Mouse (Mus musculus): Measurements from ENCODE around the gene Klf12. TPM values are rescaled to one million over a fixed set of nuclear protein-coding genes. Genes with fewer than 3 reads are reported as not detected.

Gene Klf12
- polyA plus RNA-seq, 1 experiment: 20.9 TPM

- H3K4me1 ChIP-seq (ENCODE audit: control insufficient read depth, insufficient read depth, low read length): no peaks in the 10 kb centered on the region
- H3K4me3 ChIP-seq (replicated peaks; ENCODE audit: insufficient read depth, low read depth, low read length): no peak overlapping the region
- WGBS: 69% methylated on average over 6 of the region's 6 CpGs
- no peak for DNase-seq
- H3K27me3 ChIP-seq (ENCODE audit: control insufficient read depth, insufficient read depth, low read length): no peaks in the 10 kb centered on the region
- no peak overlapping the region for H3K27ac ChIP-seq (ENCODE audit: insufficient read depth, low read length)
- TF ChIP-seq CTCF (IDR thresholded peaks at IDR 0.05; ENCODE audit: borderline replicate concordance, insufficient read depth, low read depth, low read length): no peak
- TF ChIP-seq POLR2A (IDR thresholded peaks at IDR 0.05; ENCODE audit: borderline replicate concordance, insufficient read depth, low read length): no peak
These were observed 180.7 kb downstream of the Klf12 start for GRCm38 (mm10) chr14:100103818-100104217.

GRCm38 (mm10) chr14:100097208-100098189 is 187.0 kb downstream of the Klf12 start:
- WGBS: 84% methylated on average over 10 of the region's 10 CpGs
- Histone ChIP-seq H3K4me3 (replicated peaks; ENCODE audit: insufficient read depth, low read depth, low read length) (no peak overlapping the region), H3K27me3 (ENCODE audit: control insufficient read depth, insufficient read depth, low read length) (no peaks in the 10 kb centered on the region), H3K27ac (ENCODE audit: insufficient read depth, low read length) (no peak overlapping the region), H3K4me1 (ENCODE audit: control insufficient read depth, insufficient read depth, low read length) (no peaks in the 10 kb centered on the region; the same call in 1 of the 2 replicates)
- TF ChIP-seq CTCF (IDR thresholded peaks at IDR 0.05; ENCODE audit: borderline replicate concordance, insufficient read depth, low read depth, low read length) (no peak), POLR2A (IDR thresholded peaks at IDR 0.05; ENCODE audit: borderline replicate concordance, insufficient read depth, low read length) (no peak)
- no peak for DNase-seq

GRCm38 (mm10) chr14:100095730-100096129 is 188.7 kb downstream of the Klf12 start:
- TF ChIP-seq CTCF (IDR thresholded peaks at IDR 0.05; ENCODE audit: borderline replicate concordance, insufficient read depth, low read depth, low read length) (no peak), POLR2A (IDR thresholded peaks at IDR 0.05; ENCODE audit: borderline replicate concordance, insufficient read depth, low read length) (no peak)
- WGBS: 95% methylated on average over 3 of the region's 3 CpGs

GRCm38 (mm10) chr14:100090517-100090916 is 194.0 kb downstream of the Klf12 start:
- no peak for DNase-seq

More at GRCm38 (mm10) chr14:100095730-100096129, 188.7 kb downstream of the Klf12 start:
- no peak for DNase-seq
- Histone ChIP-seq H3K4me3 (replicated peaks; ENCODE audit: insufficient read depth, low read depth, low read length) (no peak overlapping the region), H3K27ac (ENCODE audit: insufficient read depth, low read length) (no peak overlapping the region), H3K4me1 (ENCODE audit: control insufficient read depth, insufficient read depth, low read length) (no peaks in the 10 kb centered on the region; the same call in 1 of the 2 replicates), H3K27me3 (ENCODE audit: control insufficient read depth, insufficient read depth, low read length) (no peaks in the 10 kb centered on the region)

DNA sequence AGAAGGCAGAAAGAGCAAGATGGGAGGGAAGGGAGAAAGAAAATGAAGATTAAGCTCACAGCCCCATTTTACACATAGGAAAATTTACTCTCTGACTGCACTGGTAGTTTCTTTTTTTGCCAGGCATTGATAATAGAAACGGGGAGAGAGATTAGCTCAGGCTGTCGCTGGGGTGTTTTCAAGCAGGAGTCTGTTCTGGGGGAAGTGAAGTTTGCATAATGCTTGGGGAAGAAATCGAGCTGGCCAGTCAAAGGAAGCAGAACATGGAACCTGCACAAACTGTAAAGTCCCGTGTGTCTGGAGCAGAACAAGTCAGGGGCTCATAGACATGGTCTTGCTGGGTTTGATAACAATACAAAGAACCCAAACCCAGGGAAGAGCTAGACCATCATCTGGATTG is 204.9 kb downstream of the Klf12 start:
- Histone ChIP-seq H3K27ac (ENCODE audit: insufficient read depth, low read length) (no peak overlapping the region), H3K4me1 (ENCODE audit: control insufficient read depth, insufficient read depth, low read length) (no peaks in the 10 kb centered on the region), H3K27me3 (ENCODE audit: control insufficient read depth, insufficient read depth, low read length) (no peaks in the 10 kb centered on the region; the same call in 1 of the 2 replicates), H3K4me3 (replicated peaks; ENCODE audit: insufficient read depth, low read depth, low read length) (no peak overlapping the region)
- no peak for DNase-seq
- 82% methylated on average over 4 of the region's 4 CpGs for WGBS
- TF ChIP-seq CTCF (IDR thresholded peaks at IDR 0.05; ENCODE audit: borderline replicate concordance, insufficient read depth, low read depth, low read length): no peak
- TF ChIP-seq POLR2A (IDR thresholded peaks at IDR 0.05; ENCODE audit: borderline replicate concordance, insufficient read depth, low read length): no peak

More at GRCm38 (mm10) chr14:100090517-100090916, 194.0 kb downstream of the Klf12 start:
- WGBS: 96% methylated on average over 1 of the region's 1 CpGs
- no peaks in the 10 kb centered on the region for H3K27me3 ChIP-seq (ENCODE audit: control insufficient read depth, insufficient read depth, low read length)
- TF ChIP-seq CTCF (IDR thresholded peaks at IDR 0.05; ENCODE audit: borderline replicate concordance, insufficient read depth, low read depth, low read length): peak; percentile 2; the same call in 1 of the 2 replicates
- no peak for TF ChIP-seq POLR2A (IDR thresholded peaks at IDR 0.05; ENCODE audit: borderline replicate concordance, insufficient read depth, low read length)
- H3K4me3 ChIP-seq (replicated peaks; ENCODE audit: insufficient read depth, low read depth, low read length): no peak overlapping the region
- no peak overlapping the region for H3K27ac ChIP-seq (ENCODE audit: insufficient read depth, low read length)
- no peaks in the 10 kb centered on the region; the same call in 1 of the 2 replicates for H3K4me1 ChIP-seq (ENCODE audit: control insufficient read depth, insufficient read depth, low read length)

DNA sequence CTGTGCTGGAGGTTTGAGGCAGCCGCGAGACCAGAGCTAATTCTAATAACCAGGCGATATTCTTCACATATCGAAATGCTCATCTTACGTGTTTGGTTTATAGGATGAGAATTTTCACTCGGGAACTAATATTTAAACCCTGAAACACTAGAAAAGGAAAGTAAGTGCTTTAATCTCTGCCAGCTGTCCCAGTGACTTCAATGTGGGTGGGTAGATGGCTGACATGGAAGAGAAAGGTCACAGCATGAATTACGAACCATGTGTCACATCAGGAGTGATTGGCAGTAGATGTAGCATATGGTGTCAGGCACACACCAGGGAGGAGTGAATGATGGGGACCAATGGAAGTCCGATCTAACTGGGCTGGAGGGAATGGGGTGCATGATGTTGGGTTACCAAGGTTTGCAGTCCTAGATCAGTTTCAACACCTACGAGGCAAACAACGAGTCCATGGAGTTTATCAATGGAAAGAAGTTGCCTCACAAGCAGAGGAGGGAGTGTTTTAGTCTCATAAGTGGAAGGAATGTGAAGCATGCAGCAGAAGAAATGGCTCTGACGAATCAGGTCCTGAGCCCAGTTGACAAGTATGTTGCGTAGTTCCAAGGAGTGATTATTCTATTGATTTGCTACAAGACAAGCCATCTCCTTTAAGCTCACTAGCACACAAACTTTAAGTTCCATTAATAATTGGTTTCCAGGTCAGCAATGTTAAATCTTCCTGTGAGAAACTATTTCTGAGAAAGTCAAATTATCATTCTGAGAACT is 211.9 kb downstream of the Klf12 start:
- TF ChIP-seq CTCF (IDR thresholded peaks at IDR 0.05; ENCODE audit: borderline replicate concordance, insufficient read depth, low read depth, low read length): no peak
- no peak for TF ChIP-seq POLR2A (IDR thresholded peaks at IDR 0.05; ENCODE audit: borderline replicate concordance, insufficient read depth, low read length)
- WGBS: 82% methylated on average over 12 of the region's 12 CpGs
- H3K27me3 ChIP-seq (ENCODE audit: control insufficient read depth, insufficient read depth, low read length): no peaks in the 10 kb centered on the region
- no peak overlapping the region for H3K27ac ChIP-seq (ENCODE audit: insufficient read depth, low read length)
- no peak overlapping the region for H3K4me3 ChIP-seq (replicated peaks; ENCODE audit: insufficient read depth, low read depth, low read length)
- no peak for DNase-seq
- H3K4me1 ChIP-seq (ENCODE audit: control insufficient read depth, insufficient read depth, low read length): no peaks in the 10 kb centered on the region

DNA sequence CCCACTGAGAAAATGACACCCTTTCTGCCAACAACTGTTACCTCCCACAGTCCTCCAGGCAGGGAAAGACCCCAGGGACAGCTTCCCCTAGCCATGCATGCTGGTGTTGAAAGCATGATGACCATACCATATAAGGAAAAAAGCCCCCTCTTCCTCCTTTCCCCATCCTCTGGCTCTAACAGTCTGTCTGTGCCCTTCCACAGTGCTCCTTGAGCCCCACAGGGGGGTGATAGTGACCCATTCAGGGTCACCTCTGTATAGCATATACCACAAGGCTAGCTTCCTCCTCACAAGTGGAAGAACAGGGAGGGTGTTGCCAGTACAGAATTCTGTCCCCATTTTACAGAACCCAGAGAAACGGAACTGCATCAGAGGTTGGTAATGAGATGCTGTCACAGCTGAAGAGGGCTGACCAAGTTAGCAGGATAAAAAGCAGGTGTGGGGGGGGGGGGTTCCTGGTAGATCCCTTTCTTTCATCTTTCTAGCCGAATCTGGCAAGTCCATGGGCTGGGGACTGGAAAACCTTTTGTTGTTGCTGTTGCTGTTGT is 214.9 kb downstream of the Klf12 start:
- WGBS: 58% methylated on average over 2 of the region's 2 CpGs
- TF ChIP-seq POLR2A (IDR thresholded peaks at IDR 0.05; ENCODE audit: borderline replicate concordance, insufficient read depth, low read length): no peak
- TF ChIP-seq CTCF (IDR thresholded peaks at IDR 0.05; ENCODE audit: borderline replicate concordance, insufficient read depth, low read depth, low read length): no peak
- no peak overlapping the region for H3K4me3 ChIP-seq (replicated peaks; ENCODE audit: insufficient read depth, low read depth, low read length)
- H3K27ac ChIP-seq (ENCODE audit: insufficient read depth, low read length): no peak overlapping the region
- DNase-seq: no peak
- no peaks in the 10 kb centered on the region for H3K4me1 ChIP-seq (ENCODE audit: control insufficient read depth, insufficient read depth, low read length)
- H3K27me3 ChIP-seq (ENCODE audit: control insufficient read depth, insufficient read depth, low read length): no peaks in the 10 kb centered on the region
